Mouse (Mus musculus): Measurements from ENCODE around the gene Scamp3. TPM values are rescaled to one million over a fixed set of nuclear protein-coding genes. Genes with fewer than 3 reads are reported as not detected.

Scamp3 gene
- polyA plus RNA-seq (2017; shearing (Covaris generic)) = 217 TPM

DNA sequence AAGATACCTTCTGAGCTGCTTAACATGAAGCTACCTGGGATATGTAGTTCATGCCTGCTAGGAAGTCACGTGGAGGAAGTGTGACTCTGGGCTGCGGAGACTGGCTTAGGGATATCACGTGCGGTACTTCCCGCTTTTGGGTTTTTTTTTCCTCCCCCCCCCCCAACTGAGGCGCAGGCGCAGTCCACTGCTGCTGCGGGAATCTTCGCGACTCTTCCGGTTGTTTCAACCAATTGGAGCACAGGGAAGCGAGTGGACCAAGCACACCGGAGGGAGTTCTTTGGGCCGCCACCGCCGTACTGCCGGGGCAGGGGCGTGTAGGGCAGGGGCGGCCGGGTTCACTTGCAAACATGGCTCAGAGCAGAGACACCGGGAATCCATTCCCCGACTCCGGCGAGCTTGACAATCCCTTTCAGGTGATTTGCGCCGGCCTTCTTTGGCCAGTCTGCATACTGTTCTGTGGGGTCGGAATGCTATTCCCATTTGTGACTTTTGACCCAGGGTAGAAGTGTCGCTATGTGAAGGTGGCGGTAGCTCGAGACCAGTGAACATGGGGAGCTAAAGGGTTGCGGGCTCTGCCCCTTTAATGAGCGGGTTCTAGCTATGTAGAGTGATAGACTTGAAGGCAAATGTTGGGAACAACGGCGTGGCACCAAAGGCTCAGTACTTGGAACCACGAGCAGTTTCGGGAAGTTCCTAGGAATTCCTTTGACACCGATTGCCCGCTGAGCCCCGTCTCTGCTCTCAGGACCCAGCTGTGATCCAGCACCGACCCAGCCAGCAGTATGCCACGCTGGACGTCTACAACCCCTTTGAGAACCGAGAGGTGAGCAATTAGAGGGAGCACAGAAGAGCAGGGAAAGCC is at the start of gene Scamp3:
Gene Scamp3, plus strand, starts transcription at position 232 of the 865 bp plus-strand sequence.

DNA sequence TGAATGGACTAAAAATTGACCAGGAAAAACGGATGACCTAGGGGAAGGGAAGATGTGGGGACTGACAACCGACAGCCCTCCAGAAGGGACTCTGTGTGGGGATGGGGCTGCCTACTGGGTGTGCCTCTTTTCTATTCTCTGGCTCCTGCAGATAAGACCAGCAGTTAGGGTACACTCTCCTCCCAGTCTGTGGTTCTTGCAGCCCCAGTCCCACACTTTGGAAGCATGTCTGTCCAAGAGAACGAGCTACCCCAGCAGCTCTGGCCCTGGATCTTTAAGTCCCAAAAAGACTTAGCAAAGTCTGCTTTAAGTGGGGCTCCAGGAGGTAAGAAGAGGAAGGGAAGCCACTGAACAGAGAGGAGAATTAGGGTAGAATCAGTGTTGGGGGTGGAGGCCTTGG is 41.3 kb upstream of the Scamp3 start, which contains the start of gene Pklr:
Gene Pklr, plus strand, starts transcription at position 185 of the 400 bp plus-strand sequence.

DNA sequence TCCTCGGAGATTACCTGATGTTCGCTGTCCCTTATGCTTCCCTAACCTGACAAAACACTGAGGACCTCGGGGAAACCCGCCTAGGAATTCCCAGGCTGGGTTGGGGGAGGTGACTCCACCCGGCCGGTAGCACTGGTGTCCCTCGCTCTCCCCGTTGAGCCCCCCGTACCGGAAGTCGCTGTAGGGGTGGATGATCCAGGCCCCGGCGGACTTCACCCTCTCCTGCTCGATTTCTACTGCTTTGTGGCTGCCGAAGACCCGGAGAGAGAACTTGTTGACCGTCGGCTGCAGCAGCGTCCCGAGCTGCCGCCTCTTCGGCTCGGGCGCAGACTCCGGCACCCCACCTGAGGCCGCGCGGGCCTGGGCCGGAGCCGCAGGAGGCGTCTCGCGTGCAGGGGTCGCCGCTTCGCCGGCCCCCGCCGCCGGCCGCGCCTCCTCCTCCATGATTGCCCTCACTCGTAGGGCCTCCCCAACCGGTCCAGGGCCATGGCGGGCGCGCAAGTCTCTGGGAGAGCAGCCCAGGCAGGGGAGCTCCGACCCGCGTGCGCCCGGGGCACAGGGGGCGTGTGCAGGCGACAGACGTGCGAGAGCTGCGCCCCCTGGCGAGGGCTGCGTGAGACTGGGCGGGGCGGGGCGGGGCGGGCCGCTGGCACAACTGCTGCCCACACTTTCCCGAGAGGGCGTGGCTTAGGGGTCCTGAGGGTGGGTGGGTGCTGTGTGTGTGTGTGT is 17.5 kb upstream of the Scamp3 start, which contains the start of gene Hcn3:
Gene Hcn3, minus strand, starts transcription at position 581 of the 729 bp plus-strand sequence.

DNA sequence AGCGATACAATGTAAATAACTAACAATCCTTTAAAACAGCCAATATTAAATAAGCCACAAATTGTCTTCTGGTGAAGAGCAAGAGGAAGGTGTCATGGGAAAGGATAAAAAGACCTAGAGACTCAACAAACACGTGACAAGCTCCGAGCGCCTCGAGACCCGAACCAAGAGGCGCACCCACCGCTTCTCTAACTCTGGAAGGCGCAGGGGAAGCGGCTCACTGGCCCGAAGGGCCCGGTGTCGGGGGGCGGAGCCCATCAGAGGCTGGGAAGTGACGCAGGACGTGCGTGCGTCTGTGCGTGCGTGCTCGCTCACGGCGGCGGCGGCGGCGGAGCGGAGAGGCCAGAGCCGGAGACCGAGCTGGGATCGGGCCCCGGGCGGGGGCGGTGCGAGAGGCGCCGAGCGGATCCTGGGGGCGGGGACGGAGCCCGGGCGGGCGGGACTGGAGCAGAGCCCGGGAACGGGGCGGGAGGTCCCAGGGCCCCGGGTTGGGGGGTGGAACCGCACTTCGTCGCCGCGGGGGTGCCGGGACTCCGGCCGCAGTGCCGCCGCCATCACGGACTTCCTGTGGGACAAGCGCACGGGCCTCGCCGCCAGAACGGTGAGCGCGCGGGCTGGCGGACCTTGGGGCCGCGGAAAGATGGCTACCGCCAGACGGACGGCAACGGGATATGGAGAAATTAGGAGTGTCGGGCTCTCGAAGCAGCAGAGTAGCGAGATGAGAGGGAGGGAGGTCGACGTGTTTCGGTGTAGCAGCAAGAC is 12.6 kb upstream of the Scamp3 start, which contains the start of gene Clk2:
Gene Clk2, plus strand, starts transcription at position 290 of the 762 bp plus-strand sequence.

DNA sequence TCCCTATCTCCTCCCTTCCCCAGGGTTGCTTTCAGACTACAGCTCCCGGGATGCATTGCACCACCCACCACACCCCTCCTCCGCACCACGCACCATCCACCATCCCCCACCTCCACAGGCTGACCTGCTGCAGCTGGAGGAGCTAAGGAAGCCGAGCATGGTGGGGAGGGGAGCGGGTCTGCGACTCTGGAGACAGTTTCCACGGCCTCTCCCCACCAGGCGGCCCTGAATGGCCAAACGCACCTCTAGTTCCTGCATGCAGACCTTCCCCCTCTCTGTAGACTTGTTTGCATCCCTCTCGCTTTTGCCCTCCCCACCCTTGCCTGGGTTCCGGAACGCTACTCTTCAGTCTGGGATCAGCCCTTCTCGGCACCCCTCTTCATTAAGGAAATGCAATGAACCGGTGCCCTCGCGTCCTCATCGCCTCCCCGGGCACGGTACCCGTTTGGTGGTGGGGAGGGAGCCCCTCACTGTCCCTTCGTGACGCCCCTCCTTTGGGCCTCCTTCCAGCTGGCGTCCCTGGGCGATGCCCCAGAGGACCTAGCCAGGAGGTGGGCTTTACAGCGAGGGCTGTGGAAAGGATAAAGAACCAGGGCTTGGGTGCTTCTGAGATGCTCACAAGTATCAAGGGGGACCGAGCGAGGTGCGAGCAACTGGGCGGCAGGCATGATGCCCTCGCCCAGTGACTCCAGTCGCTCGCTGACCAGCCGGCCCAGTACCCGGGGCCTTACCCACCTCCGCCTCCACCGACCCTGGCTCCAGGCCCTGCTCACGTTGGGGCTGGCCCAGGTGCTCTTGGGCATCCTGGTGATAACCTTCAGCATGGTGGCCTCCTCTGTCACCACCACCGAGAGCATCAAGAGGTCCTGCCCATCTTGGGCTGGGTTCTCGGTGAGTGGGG is 6.0 kb downstream of the Scamp3 start, which contains the start of gene Fam189b:
Gene Fam189b, plus strand, starts transcription at position 86 of the 901 bp plus-strand sequence.

DNA sequence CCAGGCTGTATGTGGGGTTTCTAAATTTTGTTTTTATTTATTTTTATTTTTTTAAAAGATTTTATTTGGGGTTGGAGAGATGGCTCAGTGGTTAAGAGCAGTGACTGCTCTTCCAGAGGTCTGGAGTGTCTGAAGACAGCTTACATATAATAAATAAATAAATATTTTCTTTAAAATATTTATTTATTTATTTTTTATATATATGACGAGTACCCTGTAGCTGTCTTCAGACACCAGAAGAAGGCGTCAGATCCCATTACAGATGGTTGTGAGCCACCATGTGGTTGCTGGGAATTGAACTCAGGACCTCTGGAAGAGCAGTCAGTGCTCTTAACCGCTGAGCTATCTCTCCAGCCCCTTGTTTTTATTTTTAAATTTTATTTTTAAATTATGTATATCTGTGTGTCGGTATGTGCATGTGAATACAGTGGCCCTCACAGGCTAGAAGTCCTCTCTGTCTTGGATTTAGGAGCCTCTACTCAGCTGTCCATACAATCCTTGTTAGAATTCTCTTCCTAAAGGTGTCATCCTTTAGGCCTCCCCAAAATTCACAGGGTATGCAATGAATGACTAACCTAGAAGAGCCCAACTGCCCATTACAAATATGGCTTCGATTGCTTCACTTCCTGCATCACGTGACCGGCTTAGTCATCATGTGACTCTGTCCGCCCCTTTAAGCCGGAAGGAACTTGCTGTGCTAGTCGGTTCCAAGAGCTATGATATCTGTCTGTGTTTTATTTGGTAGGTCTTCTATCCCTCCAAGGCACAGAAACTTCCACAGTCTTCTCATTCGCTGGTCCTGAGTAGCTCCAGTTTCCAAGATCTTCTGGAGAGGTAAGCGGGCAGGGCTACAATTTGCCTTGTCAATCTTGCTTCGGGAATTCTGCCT is 25.2 kb downstream of the Scamp3 start, which contains the start of gene Gba:
Gene Gba, plus strand, starts transcription at position 676 of the 889 bp plus-strand sequence.

DNA sequence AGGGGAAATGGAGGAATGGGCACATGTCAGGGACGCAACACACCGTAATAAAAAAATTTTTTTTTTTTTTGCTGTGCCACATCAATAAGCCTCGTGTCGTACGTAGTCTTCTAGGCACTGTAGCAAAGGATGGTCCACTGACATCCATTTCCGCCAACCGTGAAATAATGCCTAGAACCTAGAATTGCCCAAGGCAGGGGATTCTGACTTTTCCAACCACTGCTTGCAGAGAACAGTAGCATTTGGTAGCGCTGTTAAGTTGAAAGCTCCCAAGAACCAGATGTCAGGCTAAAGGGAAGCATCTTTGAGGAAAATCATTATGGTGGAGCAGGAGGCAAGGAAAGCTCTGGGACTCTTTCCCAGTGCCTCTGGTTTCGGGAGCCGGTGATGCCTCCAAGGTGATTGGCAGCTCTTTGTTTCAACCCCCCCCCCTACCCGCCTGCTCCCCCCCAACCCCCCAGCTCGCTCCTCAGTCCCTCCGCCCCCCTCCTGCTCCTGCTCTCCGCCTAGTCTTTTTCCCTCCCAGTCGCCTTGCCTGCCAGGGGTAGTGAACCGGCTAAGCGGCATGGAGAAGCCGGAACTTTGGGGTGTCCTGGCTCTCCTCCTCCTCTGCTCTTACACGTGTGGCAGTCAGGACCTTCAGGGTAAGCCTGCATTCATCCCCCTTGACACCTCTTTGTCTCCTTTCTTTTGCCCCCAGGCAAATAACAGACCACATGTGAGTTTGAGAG is 37.6 kb downstream of the Scamp3 start, which contains the start of gene Thbs3:
Gene Thbs3, plus strand, starts transcription at position 500 of the 731 bp plus-strand sequence.

DNA sequence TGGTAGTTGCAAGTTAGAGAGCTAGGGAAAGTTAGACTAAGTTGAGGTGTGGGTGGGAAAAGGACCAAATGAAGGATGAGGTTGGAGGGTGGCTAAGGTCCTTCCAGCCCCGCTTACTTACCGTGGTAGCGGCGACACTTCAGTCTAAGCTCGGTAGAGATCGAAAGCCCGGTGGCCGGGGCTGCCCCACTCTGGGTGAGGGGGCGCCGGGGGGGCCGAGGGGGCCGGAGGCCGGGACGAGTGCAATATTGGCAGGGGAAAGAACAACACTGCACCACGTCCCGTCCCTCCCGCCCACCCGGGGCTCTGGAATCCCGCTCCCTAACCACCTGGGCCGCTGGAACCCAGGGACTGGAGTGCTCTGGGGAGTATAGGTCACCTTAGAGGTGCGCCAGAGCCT is 49.6 kb downstream of the Scamp3 start, which contains the start of gene Mtx1:
Gene Mtx1, minus strand, starts transcription at position 189 of the 400 bp plus-strand sequence.

DNA sequence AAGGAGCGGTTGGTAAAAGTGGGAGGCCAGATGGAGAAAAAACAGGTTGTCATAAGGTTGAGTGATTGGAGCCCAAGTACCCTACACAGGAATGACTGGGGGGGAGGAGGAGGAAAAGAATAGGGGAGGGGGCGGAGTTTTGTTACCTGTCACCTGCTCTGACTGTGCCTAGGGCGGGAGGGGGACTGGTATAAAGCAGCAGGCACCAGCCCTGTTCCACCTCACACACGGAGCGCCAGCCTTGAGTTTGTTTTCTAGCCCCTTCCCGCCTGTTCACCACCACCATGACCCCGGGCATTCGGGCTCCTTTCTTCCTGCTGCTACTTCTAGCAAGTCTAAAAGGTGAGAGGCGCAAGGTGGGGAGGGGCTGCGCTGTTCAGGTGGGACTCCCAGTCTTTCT is 51.6 kb downstream of the Scamp3 start, which contains the start of gene Muc1:
Gene Muc1, plus strand, starts transcription at position 222 of the 400 bp plus-strand sequence.

Other genes with a start within 250 kb of the Scamp3 start
- 40.8 TPM for gene Ash1l, start 226.9 kb upstream of the Scamp3 start, polyA plus RNA-seq (2017; shearing (Covaris generic))
- 146 TPM for gene Dap3, start 226.3 kb upstream of the Scamp3 start, polyA plus RNA-seq (2017; shearing (Covaris generic))
- gene Rusc1, start 84.2 kb upstream of the Scamp3 start, polyA plus RNA-seq (2017; shearing (Covaris generic)) = 55.7 TPM
- gene Gm43738, start 76.4 kb upstream of the Scamp3 start, polyA plus RNA-seq (2017; shearing (Covaris generic)) = not detected
- 69.4 TPM for gene Fdps, start 75.5 kb upstream of the Scamp3 start, polyA plus RNA-seq (2017; shearing (Covaris generic))
- gene Pklr, start 41.3 kb upstream of the Scamp3 start, polyA plus RNA-seq (2017; shearing (Covaris generic)) = not detected
- 2.3 TPM for gene Hcn3, start 17.3 kb upstream of the Scamp3 start, polyA plus RNA-seq (2017; shearing (Covaris generic))
- 106 TPM for gene Clk2, start 12.7 kb upstream of the Scamp3 start, polyA plus RNA-seq (2017; shearing (Covaris generic))
- gene Fam189b, start 5.7 kb downstream of the Scamp3 start, polyA plus RNA-seq (2017; shearing (Covaris generic)) = 143 TPM
- 72.7 TPM for gene Gba, start 25.5 kb downstream of the Scamp3 start, polyA plus RNA-seq (2017; shearing (Covaris generic))
- 1.5 TPM for gene Thbs3, start 37.7 kb downstream of the Scamp3 start, polyA plus RNA-seq (2017; shearing (Covaris generic))
- gene Mtx1, start 49.6 kb downstream of the Scamp3 start, polyA plus RNA-seq (2017; shearing (Covaris generic)) = 102 TPM
- not detected for gene Muc1, start 51.6 kb downstream of the Scamp3 start, polyA plus RNA-seq (2017; shearing (Covaris generic))
- 161 TPM for gene Krtcap2, start 68.5 kb downstream of the Scamp3 start, polyA plus RNA-seq (2017; shearing (Covaris generic))
- 1.1 TPM for gene Trim46, start 68.8 kb downstream of the Scamp3 start, polyA plus RNA-seq (2017; shearing (Covaris generic))
- 74.9 TPM for gene Dpm3, start 81.9 kb downstream of the Scamp3 start, polyA plus RNA-seq (2017; shearing (Covaris generic))
- gene Slc50a1, start 93.1 kb downstream of the Scamp3 start, polyA plus RNA-seq (2017; shearing (Covaris generic)) = 189 TPM
- not detected for gene Efna1, start 103.7 kb downstream of the Scamp3 start, polyA plus RNA-seq (2017; shearing (Covaris generic))
- gene Efna3, start 145.5 kb downstream of the Scamp3 start, polyA plus RNA-seq (2017; shearing (Covaris generic)) = not detected
- 0.21 TPM for gene Efna4, start 160.6 kb downstream of the Scamp3 start, polyA plus RNA-seq (2017; shearing (Covaris generic))
- gene Adam15, start 172.5 kb downstream of the Scamp3 start, polyA plus RNA-seq (2017; shearing (Covaris generic)) = 11.3 TPM
- gene Dcst2, start 184.5 kb downstream of the Scamp3 start, polyA plus RNA-seq (2017; shearing (Covaris generic)) = 0.20 TPM
- gene Dcst1, start 187.8 kb downstream of the Scamp3 start, polyA plus RNA-seq (2017; shearing (Covaris generic)) = 0.25 TPM
- gene Zbtb7b, start 217.3 kb downstream of the Scamp3 start, polyA plus RNA-seq (2017; shearing (Covaris generic)) = 14.2 TPM
- gene Lenep, start 225.3 kb downstream of the Scamp3 start, polyA plus RNA-seq (2017; shearing (Covaris generic)) = 0.31 TPM
- 25.3 TPM for gene Flad1, start 234.4 kb downstream of the Scamp3 start, polyA plus RNA-seq (2017; shearing (Covaris generic))
- gene Cks1b, start 240.9 kb downstream of the Scamp3 start, polyA plus RNA-seq (2017; shearing (Covaris generic)) = 10.2 TPM
- 79.2 TPM for gene Shc1, start 241.0 kb downstream of the Scamp3 start, polyA plus RNA-seq (2017; shearing (Covaris generic))